9 mouse cellular contexts compared by ENCODE assay signal in the genomic region with DNA sequence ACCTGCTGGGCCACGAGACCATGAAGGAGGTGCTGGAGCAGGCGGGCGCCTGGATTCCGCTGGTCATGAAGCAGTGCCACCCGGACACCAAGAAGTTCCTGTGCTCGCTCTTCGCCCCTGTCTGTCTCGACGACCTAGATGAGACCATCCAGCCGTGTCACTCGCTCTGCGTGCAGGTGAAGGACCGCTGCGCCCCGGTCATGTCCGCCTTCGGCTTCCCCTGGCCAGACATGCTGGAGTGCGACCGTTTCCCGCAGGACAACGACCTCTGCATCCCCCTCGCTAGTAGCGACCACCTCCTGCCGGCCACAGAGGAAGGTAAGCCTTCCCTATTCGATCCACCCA. TPM values are rescaled to one million over a fixed set of nuclear protein-coding genes. Genes with fewer than 3 reads are reported as not detected.
DNase-seq lines count a peak whose midpoint lies in the region; ATAC-seq lines count a peak whose summit lies in the region.
"Had no signal": no experiment of that assay in that cellular context is flagged by ENCODE, and none has a peak within 500 bp of the region (broad histone marks: within the 10 kb centered on the region; RNA-seq: fewer than 3 reads in every experiment).

No protein-coding gene starts in this region.

- H3K9me3 ChIP-seq in kidney, embryonic 16.5 days (ENCODE audit: low read length): no peaks in the 10 kb centered on the region
- H3K9me3 ChIP-seq in embryonic facial prominence, embryonic 13.5 days: no peaks in the 10 kb centered on the region
- H3K9me3 ChIP-seq in intestine, embryonic 14.5 days (ENCODE audit: control insufficient read depth, low read length): no peaks in the 10 kb centered on the region

- H3K9ac ChIP-seq in kidney, embryonic 16.5 days (replicated peaks; ENCODE audit: low read length): peak overlapping the region; percentile 77
- H3K9ac ChIP-seq in embryonic facial prominence, embryonic 13.5 days: peak overlapping the region; percentile 90
- peak overlapping the region; percentile 56 for H3K9ac ChIP-seq in intestine, embryonic 14.5 days (ENCODE audit: low read length)

- peak overlapping the region; percentile 60; the same call in 1 of the 2 replicates for H3K27ac ChIP-seq in kidney, embryonic 16.5 days (ENCODE audit: low read length)
- peak overlapping the region; percentile 82 for H3K27ac ChIP-seq in embryonic facial prominence, embryonic 13.5 days
- peak overlapping the region; percentile 54; the same call in 1 of the 2 replicates for H3K27ac ChIP-seq in intestine, embryonic 14.5 days (ENCODE audit: low read depth)

- H3K4me3 ChIP-seq in kidney, embryonic 16.5 days (ENCODE audit: low read length): peak overlapping the region; percentile 48
- peak overlapping the region; percentile 67 for H3K4me3 ChIP-seq in embryonic facial prominence, embryonic 13.5 days
- peak overlapping the region; percentile 51 for H3K4me3 ChIP-seq in intestine, embryonic 14.5 days (ENCODE audit: low read depth, low read length)

- peaks cover 20% of the 10 kb centered on the region for H3K4me1 ChIP-seq in kidney, embryonic 16.5 days (ENCODE audit: insufficient read depth, low read length)
- H3K4me1 ChIP-seq in embryonic facial prominence, embryonic 13.5 days: peaks cover 67% of the 10 kb centered on the region
- H3K4me1 ChIP-seq in intestine, embryonic 14.5 days (replicated peaks; ENCODE audit: control insufficient read depth, insufficient read depth, low read length): peaks cover 17% of the 10 kb centered on the region; the same call in 1 of the 2 replicates

- DNase-seq in kidney, adult 9 months: no peak
- no peak for DNase-seq in intestine, embryonic 14.5 days (ENCODE audit: low spot score)
- peak; percentile 80 for DNase-seq in neural tube, embryonic 10.5 days (ENCODE audit: extremely low spot score, low spot score)
- no peak for DNase-seq in thymus, postnatal 25 days
- no peak for DNase-seq in layer of hippocampus, adult 9-10 months (ENCODE audit: low spot score)
- DNase-seq in right cerebral cortex, adult 2 months (ENCODE audit: low spot score in 2 of 2): no peak
- DNase-seq: layer of hippocampus, postnatal 36 days had no signal

- 0 out of 2 replicates have a peak, but pooled peaks cover 4% of the 10 kb centered on the region for H3K36me3 ChIP-seq in kidney, embryonic 16.5 days (ENCODE audit: insufficient read depth, low read length)
- H3K36me3 ChIP-seq in embryonic facial prominence, embryonic 13.5 days: peaks cover 28% of the 10 kb centered on the region
- H3K36me3 ChIP-seq in intestine, embryonic 14.5 days (ENCODE audit: control insufficient read depth, insufficient read depth, low read length): peaks cover 9% of the 10 kb centered on the region; the same call in 1 of the 2 replicates

- peak overlapping the region; percentile 74 for H3K4me2 ChIP-seq in kidney, embryonic 16.5 days (replicated peaks; ENCODE audit: low read depth, low read length)
- H3K4me2 ChIP-seq in embryonic facial prominence, embryonic 13.5 days: peak overlapping the region; percentile 81
- H3K4me2 ChIP-seq in intestine, embryonic 14.5 days (ENCODE audit: low read length): peak overlapping the region; percentile 93

- peaks cover 17% of the 10 kb centered on the region; the same call in 1 of the 2 replicates for H3K27me3 ChIP-seq in kidney, embryonic 16.5 days (ENCODE audit: insufficient read depth, low read length)
- peaks cover 6% of the 10 kb centered on the region; the same call in 1 of the 2 replicates for H3K27me3 ChIP-seq in embryonic facial prominence, embryonic 13.5 days
- H3K27me3 ChIP-seq in intestine, embryonic 14.5 days (replicated peaks; ENCODE audit: control insufficient read depth, insufficient read depth, low read length): peaks cover 27% of the 10 kb centered on the region

- peak; percentile 21 for ATAC-seq in kidney, embryonic 16.5 days (ENCODE audit: low FRiP score, low TSS enrichment)
- ATAC-seq in embryonic facial prominence, embryonic 13.5 days (ENCODE audit: insufficient number of reproducible peaks, insufficient read depth, low FRiP score, low TSS enrichment, low read depth): no peak
- peak; percentile 25; the same call in 1 of the 2 replicates for ATAC-seq in intestine, embryonic 14.5 days (replicated peaks; ENCODE audit: low FRiP score, low TSS enrichment, low read depth)

- WGBS in kidney, embryonic 16.5 days: under 1% methylated on average over 25 of the region's 25 CpGs
- under 1% methylated on average over 25 of the region's 25 CpGs for WGBS in embryonic facial prominence, embryonic 13.5 days
- 1% methylated on average over 25 of the region's 25 CpGs for WGBS in intestine, embryonic 14.5 days

RNA-seq across cellular contexts. Expression of gene Sfrp2, which starts 0.6 kb away (rescaled TPM):
- polyA plus RNA-seq in kidney, embryonic 16.5 days (2015; fragmentation: Nextera tagmentation; extraction: Ambion mirVana): 166 and 172 TPM in 2 replicates
- 326 and 399 TPM in 2 replicates for polyA plus RNA-seq in embryonic facial prominence, embryonic 13.5 days (2015; fragmentation: Nextera tagmentation; extraction: Ambion mirVana)
- polyA plus RNA-seq in intestine, embryonic 14.5 days (2014; fragmentation: Nextera tagmentation; extraction: Ambion mirVana): 102 and 108 TPM in 2 replicates
